Mouse (Mus musculus) liver, embryonic 14.5 days (tissue): ENCODE results near the gene Rspo1.

Experiments used
- CTCF ChIP-seq: IDR thresholded peaks from 2 replicates; pipeline ENCODE4 v1.5.1; 2016; ENCODE audit warnings: antibody characterized with exemption, low read depth, control low read depth
- EP300 ChIP-seq: IDR thresholded peaks from 2 replicates; pipeline ENCODE4 v1.6.1; 2016; ENCODE audit warnings: antibody characterized with exemption, low read depth

DNA sequence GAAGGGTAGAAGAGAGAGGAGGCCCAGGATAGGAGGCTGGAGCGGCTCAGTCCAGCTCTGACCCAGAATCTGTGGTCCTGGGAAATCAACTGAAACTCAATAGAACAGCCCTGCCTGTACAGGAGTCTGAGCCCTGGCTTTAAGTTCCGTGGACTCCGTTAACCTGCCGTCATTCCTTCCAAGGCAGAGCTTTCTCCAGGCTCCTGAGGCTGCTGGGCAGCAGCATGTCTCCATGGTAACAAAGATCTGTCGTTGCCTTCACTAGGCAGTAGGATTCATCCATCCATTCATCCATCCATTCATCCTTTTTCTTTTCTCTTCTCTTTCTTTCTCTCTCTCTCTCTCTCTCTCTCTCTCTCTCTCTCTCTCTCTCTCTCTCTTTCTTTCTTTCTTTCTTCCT lies 15.6 kb upstream of the Rspo1 start:
- TF ChIP-seq CTCF (no peak), EP300 (no peak)
